Mouse (Mus musculus) neural tube, embryonic 11.5 days (tissue): ENCODE data around the gene Tuba1a. TPM values are rescaled to one million over a fixed set of nuclear protein-coding genes. Genes with fewer than 3 reads are reported as not detected.
A peak's percentile ranks its signal among the peaks of the same experiment; 100 is the strongest.
"Not testable (repeated sequence)": the region's sequence is repeated elsewhere in the genome, so short reads cannot be mapped to it uniquely, and the experiment has no call there.

Experiments used
- ATAC-seq: fragments of 200-750 bp; cut with Nextera tagmentation; 2 replicates; pipeline ENCODE4 v1.8.0; 2017; ENCODE audit warnings: moderate number of reproducible peaks, mild to moderate bottlenecking, moderate TSS enrichment, moderate library complexity; ENCODE audit not compliant: insufficient read depth, low FRiP score, low TSS enrichment
- DNase-seq: peaks from one replicate; pipeline ENCODE4 v3.0.0-alpha.2; 2015; ENCODE audit warnings: low spot score
- H3K27ac ChIP-seq: fragments of 300-500 bp; sonication (generic); 2 replicates; pipeline ENCODE4 v1.5.1; 2014; ENCODE audit warnings: low read depth, mild to moderate bottlenecking, low read length
- H3K27me3 ChIP-seq: fragments of 300-500 bp; sonication (generic); 2 replicates; pipeline ENCODE4 v1.6.1; 2014; ENCODE audit warnings: mild to moderate bottlenecking, low read length, mixed read lengths; ENCODE audit not compliant: control insufficient read depth, insufficient read depth
- H3K36me3 ChIP-seq: fragments of 300-500 bp; sonication (generic); 2 replicates; pipeline ENCODE4 v1.6.1; 2014; ENCODE audit warnings: mild to moderate bottlenecking, low read length, moderate library complexity, mixed read lengths; ENCODE audit not compliant: control insufficient read depth, insufficient read depth
- H3K4me1 ChIP-seq: fragments of 300-500 bp; sonication (generic); 2 replicates; pipeline ENCODE4 v1.6.1; 2014; ENCODE audit warnings: low read length, mixed read lengths; ENCODE audit not compliant: control insufficient read depth, insufficient read depth
- H3K4me2 ChIP-seq: fragments of 300-500 bp; sonication (generic); 2 replicates; pipeline ENCODE4 v1.6.1; 2014; ENCODE audit warnings: low read depth, mild to moderate bottlenecking, moderate library complexity
- H3K4me3 ChIP-seq: fragments of 300-500 bp; sonication (generic); 2 replicates; pipeline ENCODE4 v1.5.1; 2014; ENCODE audit warnings: low read depth, low read length
- H3K9ac ChIP-seq: fragments of 300-500 bp; sonication (generic); 2 replicates; pipeline ENCODE4 v1.6.1; 2014; ENCODE audit warnings: mild to moderate bottlenecking, low read length
- H3K9me3 ChIP-seq: fragments of 300-500 bp; sonication (generic); 2 replicates; pipeline ENCODE4 v1.6.1; 2016; ENCODE audit warnings: low read length; ENCODE audit not compliant: control insufficient read depth
- WGBS: fragments of 180-500 bp; shearing (Covaris S2); extraction: QIAGEN DNeasy Blood & Tissue Kit; methylation state at CpG from one replicate; pipeline ENCODE4 v1.1.7; 2014; 5-methylcytosine and 5-hydroxymethylcytosine counted together
- polyA plus RNA-seq: library from polyadenylated mRNA; unstranded; fragments of >200 nt; fragmentation: Nextera tagmentation; extraction: Ambion mirVana; gene quantifications from 2 replicates; pipeline ENCODE4 v1.2.1, GENCODE M21; 2014

The Tuba1a gene
- polyA plus RNA-seq, 1 experiment from 2014 or later: 8,733 TPM

- ATAC-seq (no peak), DNase-seq (no peak)
- H3K9me3 ChIP-seq: no peaks in the 10 kb centered on the region
- peak overlapping the region; percentile 64; the same call in 1 of the 2 replicates for H3K27ac ChIP-seq
- peak overlapping the region; percentile 19; the same call in 1 of the 2 replicates for H3K4me2 ChIP-seq
- peaks cover 31% of the 10 kb centered on the region for H3K4me1 ChIP-seq
- 47% methylated on average over 20 of the region's 20 CpGs for WGBS
- no peak overlapping the region for H3K4me3 ChIP-seq
- H3K9ac ChIP-seq: peak overlapping the region; percentile 39; the same call in 1 of the 2 replicates
- no peaks in the 10 kb centered on the region for H3K27me3 ChIP-seq
- H3K36me3 ChIP-seq: no peaks in the 10 kb centered on the region
Observed at GRCm38 (mm10) chr15:98978409-98979172, 25.1 kb upstream of the Tuba1a start.

- H3K4me3 ChIP-seq: no peak overlapping the region
- peaks cover 28% of the 10 kb centered on the region for H3K4me1 ChIP-seq
- H3K9ac ChIP-seq: peak overlapping the region; percentile 39
- H3K27ac ChIP-seq: peak overlapping the region; percentile 64; the same call in 1 of the 2 replicates
- H3K9me3 ChIP-seq: no peaks in the 10 kb centered on the region
- no peak for ATAC-seq
- no peaks in the 10 kb centered on the region for H3K27me3 ChIP-seq
- no peaks in the 10 kb centered on the region for H3K36me3 ChIP-seq
- 64% methylated on average over 14 of the region's 14 CpGs for WGBS
- peak; percentile 72 for DNase-seq
- H3K4me2 ChIP-seq: peak overlapping the region; percentile 19; the same call in 1 of the 2 replicates
Observed at GRCm38 (mm10) chr15:98977759-98978408, 24.4 kb upstream of the Tuba1a start.

GRCm38 (mm10) chr15:98976763-98977758 is 23.6 kb upstream of the Tuba1a start:
- no peak overlapping the region for H3K9ac ChIP-seq

GRCm38 (mm10) chr15:98973015-98973614 is 19.6 kb upstream of the Tuba1a start:
- 83% methylated on average over 9 of the region's 9 CpGs for WGBS
- Histone ChIP-seq H3K9me3 (no peaks in the 10 kb centered on the region), H3K9ac (no peak overlapping the region), H3K4me2 (no peak overlapping the region), H3K36me3 (no peaks in the 10 kb centered on the region), H3K4me3 (no peak overlapping the region), H3K4me1 (peaks cover 42% of the 10 kb centered on the region), H3K27ac (peak overlapping the region; percentile 69), H3K27me3 (no peaks in the 10 kb centered on the region)
- DNase-seq: no peak
- no peak for ATAC-seq

More at GRCm38 (mm10) chr15:98976763-98977758, 23.6 kb upstream of the Tuba1a start:
- Histone ChIP-seq H3K4me2 (no peak overlapping the region), H3K27ac (peak overlapping the region; percentile 64; the same call in 1 of the 2 replicates), H3K4me3 (no peak overlapping the region), H3K4me1 (peaks cover 24% of the 10 kb centered on the region), H3K27me3 (no peaks in the 10 kb centered on the region), H3K9me3 (no peaks in the 10 kb centered on the region), H3K36me3 (no peaks in the 10 kb centered on the region)
- no peak for ATAC-seq
- DNase-seq: no peak
- 72% methylated on average over 21 of the region's 21 CpGs for WGBS

GRCm38 (mm10) chr15:98971576-98972320 is 18.2 kb upstream of the Tuba1a start:
- not testable (repeated sequence) for H3K36me3 ChIP-seq, ATAC-seq, H3K27me3 ChIP-seq, H3K9me3 ChIP-seq, H3K4me3 ChIP-seq, DNase-seq
- WGBS: 73% methylated on average over 15 of the region's 15 CpGs
- H3K4me1 ChIP-seq: peaks cover 33% of the 10 kb centered on the region
- peak overlapping the region; percentile 94 for H3K27ac ChIP-seq
- H3K9ac ChIP-seq: peak overlapping the region; percentile 41
- peak overlapping the region; percentile 15; the same call in 1 of the 2 replicates for H3K4me2 ChIP-seq

GRCm38 (mm10) chr15:98971111-98971510 is 17.6 kb upstream of the Tuba1a start:
- Histone ChIP-seq H3K27ac (peak overlapping the region; percentile 94), H3K9me3 (no peaks in the 10 kb centered on the region), H3K4me2 (peak overlapping the region; percentile 15; the same call in 1 of the 2 replicates), H3K4me1 (peaks cover 33% of the 10 kb centered on the region), H3K9ac (peak overlapping the region; percentile 41; the same call in 1 of the 2 replicates), H3K27me3 (no peaks in the 10 kb centered on the region), H3K36me3 (no peaks in the 10 kb centered on the region), H3K4me3 (no peak overlapping the region)
- DNase-seq (no peak), ATAC-seq (peak; percentile 39; the same call in 1 of the 2 replicates)
- 31% methylated on average over 4 of the region's 4 CpGs for WGBS

- H3K9me3 ChIP-seq: no peaks in the 10 kb centered on the region
- WGBS: 15% methylated on average over 16 of the region's 16 CpGs
- peak overlapping the region; percentile 98 for H3K27ac ChIP-seq
- H3K4me1 ChIP-seq: peaks cover 33% of the 10 kb centered on the region
- no peaks in the 10 kb centered on the region for H3K27me3 ChIP-seq
- H3K36me3 ChIP-seq: no peaks in the 10 kb centered on the region
- H3K4me3 ChIP-seq: no peak overlapping the region
- ATAC-seq (peak; percentile 21; the same call in 1 of the 2 replicates), DNase-seq (peak; percentile 62)
- H3K9ac ChIP-seq: peak overlapping the region; percentile 57
- H3K4me2 ChIP-seq: peak overlapping the region; percentile 25
Observed at GRCm38 (mm10) chr15:98969372-98970101, 16.0 kb upstream of the Tuba1a start.
